Mouse (Mus musculus): ENCODE data around the gene Kif16b. TPM values are rescaled to one million over a fixed set of nuclear protein-coding genes. Genes with fewer than 3 reads are reported as not detected.

Gene Kif16b
- total and polyA plus RNA-seq, 3 experiments, result 7.8 to 9.5 (median 8.0) TPM

GRCm38 (mm10) chr2:142764276-142764675, 137.1 kb downstream of the Kif16b start:
- Histone ChIP-seq H3K79me2 (replicated peaks; ENCODE audit: control insufficient read depth, extremely low read depth, insufficient read depth, poor library complexity, severe bottlenecking) (no peaks in the 10 kb centered on the region), H3K9ac (ENCODE audit: insufficient read depth, low read depth) (no peak overlapping the region), H3K4me1 (ENCODE audit: control insufficient read depth in 1 of 2, insufficient read depth in 2 of 2) (peaks cover 3 to 13% of the 10 kb centered on the region in 2 experiments), H3K36me3 (replicated peaks in 1 of 2; ENCODE audit: control insufficient read depth in 1 of 2, insufficient read depth in 1 of 2, low read length in 1 of 2) (no peaks in the 10 kb centered on the region), H3K4me2 (ENCODE audit: insufficient read depth, low read depth, poor library complexity, severe bottlenecking) (no peak overlapping the region), H3K9me3 (replicated peaks; ENCODE audit: low read length) (no peaks in the 10 kb centered on the region), H3K4me3 (replicated peaks in 1 of 3; ENCODE audit: low read depth in 2 of 3, low read length in 2 of 3, poor library complexity in 1 of 3) (no peak overlapping the region), H3K27me3 (replicated peaks) (no peaks in the 10 kb centered on the region), H3K27ac (ENCODE audit: insufficient read depth, low read depth) (no peak overlapping the region)
- in situ Hi-C loops (cut with MboI; ENCODE audit: low pct_ligation_motif_present, low pct_unique_long_range_greater_than_20kb, low sequenced_read_pairs), result no loop called here
- dilution Hi-C loops (cut with MboI; ENCODE audit: extremely low pct_ligation_motif_present, extremely low pct_unique_long_range_greater_than_20kb, low sequenced_read_pairs), result no loop called here
- TF ChIP-seq MYC (IDR thresholded peaks at IDR 0.05; ENCODE audit: low read depth, low read length) (no peak), TBP (conservative IDR thresholded peaks at IDR 0.05; ENCODE audit: low read depth, low read length) (no peak), NRF1 (IDR thresholded peaks at IDR 0.05; ENCODE audit: low read depth, low read length) (no peak), E2F4 (IDR thresholded peaks at IDR 0.05; ENCODE audit: insufficient replicate concordance, low read depth, low read length) (no peak), USF2 (conservative IDR thresholded peaks at IDR 0.05; ENCODE audit: low read depth, low read length) (no peak)
- DNase-seq (ENCODE audit: extremely low read depth), result no peak

- in situ Hi-C loops (cut with MboI; ENCODE audit: low pct_ligation_motif_present, low pct_unique_long_range_greater_than_20kb, low sequenced_read_pairs), result no loop called here
- H3K27me3 ChIP-seq (replicated peaks), result no peaks in the 10 kb centered on the region
- TF ChIP-seq EP300 (IDR thresholded peaks at IDR 0.05; ENCODE audit: low read length) (no peak), BHLHE40 (IDR thresholded peaks at IDR 0.05; ENCODE audit: low read depth, low read length) (no peak), USF2 (conservative IDR thresholded peaks at IDR 0.05; ENCODE audit: low read depth, low read length) (no peak), NELFE (IDR thresholded peaks at IDR 0.05; ENCODE audit: low read depth, low read length) (no peak), ZC3H11A (IDR thresholded peaks at IDR 0.05; ENCODE audit: low read depth, low read length) (no peak), POLR2A (IDR thresholded peaks at IDR 0.05; ENCODE audit: low read depth, low read length) (no peak), MEF2A (IDR thresholded peaks at IDR 0.05; ENCODE audit: borderline replicate concordance, low read depth, low read length) (no peak), JUN (IDR thresholded peaks at IDR 0.05; ENCODE audit: insufficient read depth, low read depth, low read length) (no peak), SMC3 (IDR thresholded peaks at IDR 0.05; ENCODE audit: low read depth, low read length) (no peak), PAX5 (IDR thresholded peaks at IDR 0.05; ENCODE audit: low read length) (no peak), MAZ (IDR thresholded peaks at IDR 0.05; ENCODE audit: low read depth, low read length) (no peak), CTCF (conservative IDR thresholded peaks at IDR 0.05 in 1 of 2, IDR thresholded peaks at IDR 0.05 in 1 of 2; ENCODE audit: low read depth in 2 of 2, low read length in 2 of 2) (no peak), CHD2 (IDR thresholded peaks at IDR 0.05; ENCODE audit: low read length) (no peak), TCF12 (IDR thresholded peaks at IDR 0.05; ENCODE audit: low read depth, low read length) (no peak), SIN3A (IDR thresholded peaks at IDR 0.05; ENCODE audit: low read length) (no peak), RCOR1 (conservative IDR thresholded peaks at IDR 0.05; ENCODE audit: low read depth, low read length) (no peak), NRF1 (IDR thresholded peaks at IDR 0.05; ENCODE audit: low read depth, low read length) (no peak), MYC (IDR thresholded peaks at IDR 0.05; ENCODE audit: low read depth, low read length) (no peak), MAX (IDR thresholded peaks at IDR 0.05; ENCODE audit: low read length) (no peak)
- no peak for DNase-seq (ENCODE audit: extremely low read depth)
- peaks cover 5 to 26% of the 10 kb centered on the region in 2 experiments for H3K4me1 ChIP-seq (ENCODE audit: control insufficient read depth in 1 of 2, insufficient read depth in 2 of 2)
- dilution Hi-C loops (cut with MboI; ENCODE audit: extremely low pct_ligation_motif_present, extremely low pct_unique_long_range_greater_than_20kb, low sequenced_read_pairs), result no loop called here
- no peak overlapping the region for H3K9ac ChIP-seq (ENCODE audit: insufficient read depth, low read depth)
- no peak overlapping the region for H3K4me3 ChIP-seq (replicated peaks in 1 of 3; ENCODE audit: low read depth in 2 of 3, low read length in 2 of 3, poor library complexity in 1 of 3)
- no peak overlapping the region for H3K27ac ChIP-seq (ENCODE audit: insufficient read depth, low read depth)
- H3K36me3 ChIP-seq (replicated peaks in 1 of 2; ENCODE audit: control insufficient read depth in 1 of 2, insufficient read depth in 1 of 2, low read length in 1 of 2), result peaks cover 0 to 5% of the 10 kb centered on the region in 2 experiments
- no peak overlapping the region for H3K4me2 ChIP-seq (ENCODE audit: insufficient read depth, low read depth, poor library complexity, severe bottlenecking)
- no peaks in the 10 kb centered on the region for H3K79me2 ChIP-seq (replicated peaks; ENCODE audit: control insufficient read depth, extremely low read depth, insufficient read depth, poor library complexity, severe bottlenecking)
- H3K9me3 ChIP-seq (replicated peaks; ENCODE audit: low read length), result no peaks in the 10 kb centered on the region
These were observed 140.5 kb downstream of the Kif16b start for GRCm38 (mm10) chr2:142760843-142761242.

Data from CH12.LX (cell line).